Mouse (Mus musculus): ENCODE results near the gene Mkrn2. TPM values are rescaled to one million over a fixed set of nuclear protein-coding genes. Genes with fewer than 3 reads are reported as not detected.

Mkrn2 gene
- polyA plus RNA-seq (2021; fragmentation: Nextera tagmentation): 18.6 and 26.0 TPM in 2 replicates
- long read RNA-seq, experiment 1, full-length matches to known transcripts: 155 of 169 reads
- long read RNA-seq, experiment 1, partial matches to known transcripts: 1 of 169 reads
- long read RNA-seq, experiment 1, other reads (novel, unspliced or antisense): 13 of 169 reads
- long read RNA-seq, experiment 2, full-length matches to known transcripts: 22 of 47 reads
- long read RNA-seq, experiment 2, partial matches to known transcripts: 20 of 47 reads
- long read RNA-seq, experiment 2, other reads (novel, unspliced or antisense): 5 of 47 reads

GRCm38 (mm10) chr6:115601715-115602523, at the start of gene Mkrn2:
Mkrn2 (plus strand) TSS chr6:115601902.

GRCm38 (mm10) chr6:115592458-115592857, 9.2 kb upstream of the Mkrn2 start, which contains the start of gene Mkrn2os:
Mkrn2os (minus strand) TSS chr6:115592576.

Other genes with a start within 250 kb of the Mkrn2 start
- gene Pparg, start 241.0 kb upstream of the Mkrn2 start, polyA plus RNA-seq (2021; fragmentation: Nextera tagmentation): 2.2 and 2.6 TPM in 2 replicates
- 21.4 and 29.8 TPM in 2 replicates for gene Tsen2, start 57.2 kb upstream of the Mkrn2 start, polyA plus RNA-seq (2021; fragmentation: Nextera tagmentation)
- 0.14 and 0.18 TPM in 2 replicates for gene Mkrn2os, start 9.3 kb upstream of the Mkrn2 start, polyA plus RNA-seq (2021; fragmentation: Nextera tagmentation)
- gene Raf1, start 74.7 kb downstream of the Mkrn2 start, polyA plus RNA-seq (2021; fragmentation: Nextera tagmentation): 26.2 and 39.2 TPM in 2 replicates
- 2.5 and 2.8 TPM in 2 replicates for gene Tmem40, start 160.5 kb downstream of the Mkrn2 start, polyA plus RNA-seq (2021; fragmentation: Nextera tagmentation)
- 0.96 and 1.1 TPM in 2 replicates for gene Cand2, start 172.6 kb downstream of the Mkrn2 start, polyA plus RNA-seq (2021; fragmentation: Nextera tagmentation)
- gene Rpl32, start 206.8 kb downstream of the Mkrn2 start, polyA plus RNA-seq (2021; fragmentation: Nextera tagmentation): 2,500 and 2,570 TPM in 2 replicates
- 0.85 and 1.1 TPM in 2 replicates for gene Efcab12, start 236.5 kb downstream of the Mkrn2 start, polyA plus RNA-seq (2021; fragmentation: Nextera tagmentation)

Data from left cerebral cortex, adult 6 months (tissue).